Mouse (Mus musculus): ENCODE measurements at regions not wholly inside any gene's neighbourhood (a gene's known extent, or its start where the extent isn't known, plus 50 kb on each side); places are given as distances from the start of the nearest gene placed in this dataset.

DNA sequence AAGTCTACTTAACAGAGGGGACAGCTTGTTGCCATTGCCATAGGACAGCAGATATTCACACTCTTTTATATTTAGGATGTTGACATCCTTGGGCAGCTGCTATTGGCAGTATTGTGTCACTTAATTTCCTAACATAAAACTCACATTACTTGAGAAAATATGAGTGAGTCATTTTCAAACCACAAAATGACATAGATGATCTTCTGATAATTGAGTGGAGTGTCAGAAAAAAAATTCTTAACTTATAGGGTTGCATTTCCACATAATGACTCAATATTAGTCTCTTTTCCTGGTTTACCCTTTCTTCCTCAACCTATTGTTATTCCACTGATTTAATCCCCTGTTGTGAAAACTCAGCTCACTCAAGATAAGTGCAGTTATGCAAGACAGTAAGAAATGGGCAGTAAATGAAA lies 2629.5 kb upstream of the Gm7489 start:
- Histone ChIP-seq H3K27me3 (replicated peaks; ENCODE audit: control insufficient read depth, insufficient read depth, low read length) (no peaks in the 10 kb centered on the region), H3K36me3 (ENCODE audit: control insufficient read depth, insufficient read depth, low read length) (no peaks in the 10 kb centered on the region), H3K9ac (ENCODE audit: low read depth, low read length) (no peak overlapping the region), H3K27ac (ENCODE audit: low read depth, low read length) (no peak overlapping the region), H3K4me1 (replicated peaks; ENCODE audit: control insufficient read depth, insufficient read depth, low read length) (no peaks in the 10 kb centered on the region), H3K9me3 (ENCODE audit: control insufficient read depth, low read length) (no peaks in the 10 kb centered on the region), H3K4me3 (ENCODE audit: low read depth, low read length) (no peak overlapping the region), H3K4me2 (no peak overlapping the region)
- DNase-seq (ENCODE audit: low spot score): no peak
- ATAC-seq (replicated peaks; ENCODE audit: low FRiP score): no peak

DNA sequence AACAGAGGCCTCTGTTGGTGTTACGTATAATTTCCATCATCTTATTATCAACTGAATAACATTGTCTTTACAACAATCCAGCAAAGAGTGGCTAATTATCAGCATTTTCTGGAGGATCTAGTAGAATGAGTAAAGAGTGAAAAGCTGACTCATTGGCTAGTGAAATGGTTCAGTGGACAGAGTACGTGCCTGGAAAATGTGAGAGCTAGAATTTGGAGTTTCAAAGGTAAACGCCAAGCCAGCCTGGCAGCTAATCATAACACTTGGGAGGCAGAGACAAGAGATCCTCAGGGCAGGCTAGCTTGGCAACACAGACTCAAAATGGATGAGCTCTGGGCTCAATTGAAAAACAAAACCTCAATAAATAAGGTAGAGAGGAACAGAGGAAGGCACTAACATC lies 2628.0 kb upstream of the Gm7489 start:
- Histone ChIP-seq H3K27me3 (replicated peaks; ENCODE audit: control insufficient read depth, insufficient read depth, low read length) (no peaks in the 10 kb centered on the region), H3K9me3 (ENCODE audit: control insufficient read depth, low read length) (no peaks in the 10 kb centered on the region), H3K4me3 (ENCODE audit: low read depth, low read length) (no peak overlapping the region), H3K9ac (ENCODE audit: low read depth, low read length) (no peak overlapping the region), H3K36me3 (ENCODE audit: control insufficient read depth, insufficient read depth, low read length) (no peaks in the 10 kb centered on the region), H3K4me2 (no peak overlapping the region), H3K27ac (ENCODE audit: low read depth, low read length) (no peak overlapping the region), H3K4me1 (replicated peaks; ENCODE audit: control insufficient read depth, insufficient read depth, low read length) (no peaks in the 10 kb centered on the region)
- ATAC-seq (replicated peaks; ENCODE audit: low FRiP score) (no peak), DNase-seq (ENCODE audit: low spot score) (no peak)
- 76% methylated on average over 3 of the region's 3 CpGs for WGBS

DNA sequence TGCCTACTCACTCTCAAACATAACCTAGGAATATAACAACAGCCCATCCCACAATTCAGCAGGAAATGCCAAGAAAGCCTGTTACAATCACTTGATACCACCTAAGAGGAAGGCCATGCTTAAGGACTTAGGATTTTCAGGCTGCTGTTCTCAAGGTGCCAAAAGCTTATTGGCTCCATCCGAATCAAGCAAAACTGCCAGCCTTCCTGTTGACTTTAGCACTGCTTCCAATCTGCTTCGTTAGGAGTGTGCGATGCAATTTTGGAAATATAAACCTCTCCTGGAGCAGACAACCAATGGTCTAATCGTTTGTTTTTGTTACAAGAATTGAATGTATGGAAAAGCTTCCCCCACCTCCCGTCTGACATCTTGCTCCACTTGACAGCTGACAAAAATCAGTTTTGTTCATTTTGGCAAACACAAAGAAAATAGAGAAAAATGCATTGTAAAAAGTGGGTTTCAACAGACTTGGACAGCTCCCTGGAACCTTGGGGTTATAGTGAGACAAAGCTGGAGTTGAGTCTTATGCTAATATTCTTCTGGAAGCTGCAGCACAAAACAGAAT lies 2620.0 kb upstream of the Gm7489 start:
- 68% methylated on average over 5 of the region's 5 CpGs for WGBS
- H3K9me3 ChIP-seq (ENCODE audit: control insufficient read depth, low read length): no peaks in the 10 kb centered on the region
- DNase-seq (ENCODE audit: low spot score): no peak
- no peak overlapping the region for H3K4me3 ChIP-seq (ENCODE audit: low read depth, low read length)
- no peak overlapping the region for H3K4me2 ChIP-seq
- H3K27ac ChIP-seq (ENCODE audit: low read depth, low read length): no peak overlapping the region
- no peaks in the 10 kb centered on the region for H3K27me3 ChIP-seq (replicated peaks; ENCODE audit: control insufficient read depth, insufficient read depth, low read length)
- H3K36me3 ChIP-seq (ENCODE audit: control insufficient read depth, insufficient read depth, low read length): no peaks in the 10 kb centered on the region
- H3K9ac ChIP-seq (ENCODE audit: low read depth, low read length): no peak overlapping the region
- H3K4me1 ChIP-seq (replicated peaks; ENCODE audit: control insufficient read depth, insufficient read depth, low read length): no peaks in the 10 kb centered on the region
- no peak for ATAC-seq (replicated peaks; ENCODE audit: low FRiP score)

DNA sequence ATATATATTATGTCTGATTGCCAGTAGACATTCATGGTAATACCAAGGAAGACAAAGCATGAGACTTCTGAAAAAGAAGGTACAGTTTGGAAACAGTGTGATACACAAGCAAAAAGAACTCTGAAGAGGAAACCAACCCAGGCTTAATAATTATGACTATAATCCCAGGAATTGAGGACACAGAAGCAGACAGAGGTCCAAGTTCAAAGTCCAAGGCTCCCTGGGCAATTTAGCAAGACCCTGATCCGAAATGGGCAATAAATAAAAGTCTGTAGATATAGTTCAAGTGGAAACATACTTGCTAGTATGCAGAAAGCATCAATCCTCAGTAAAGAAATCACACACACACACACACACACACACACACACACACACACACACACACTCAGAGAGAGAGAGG lies 2618.7 kb upstream of the Gm7489 start:
- 35% methylated on average over 1 of the region's 1 CpGs for WGBS
- H3K36me3 ChIP-seq (ENCODE audit: control insufficient read depth, insufficient read depth, low read length): no peaks in the 10 kb centered on the region
- H3K4me3 ChIP-seq (ENCODE audit: low read depth, low read length): no peak overlapping the region
- no peak overlapping the region for H3K27ac ChIP-seq (ENCODE audit: low read depth, low read length)
- H3K27me3 ChIP-seq (replicated peaks; ENCODE audit: control insufficient read depth, insufficient read depth, low read length): no peaks in the 10 kb centered on the region
- H3K4me2 ChIP-seq: no peak overlapping the region
- H3K4me1 ChIP-seq (replicated peaks; ENCODE audit: control insufficient read depth, insufficient read depth, low read length): no peaks in the 10 kb centered on the region
- no peak for ATAC-seq (replicated peaks; ENCODE audit: low FRiP score)
- no peak for DNase-seq (ENCODE audit: low spot score)
- no peak overlapping the region for H3K9ac ChIP-seq (ENCODE audit: low read depth, low read length)
- no peaks in the 10 kb centered on the region for H3K9me3 ChIP-seq (ENCODE audit: control insufficient read depth, low read length)

DNA sequence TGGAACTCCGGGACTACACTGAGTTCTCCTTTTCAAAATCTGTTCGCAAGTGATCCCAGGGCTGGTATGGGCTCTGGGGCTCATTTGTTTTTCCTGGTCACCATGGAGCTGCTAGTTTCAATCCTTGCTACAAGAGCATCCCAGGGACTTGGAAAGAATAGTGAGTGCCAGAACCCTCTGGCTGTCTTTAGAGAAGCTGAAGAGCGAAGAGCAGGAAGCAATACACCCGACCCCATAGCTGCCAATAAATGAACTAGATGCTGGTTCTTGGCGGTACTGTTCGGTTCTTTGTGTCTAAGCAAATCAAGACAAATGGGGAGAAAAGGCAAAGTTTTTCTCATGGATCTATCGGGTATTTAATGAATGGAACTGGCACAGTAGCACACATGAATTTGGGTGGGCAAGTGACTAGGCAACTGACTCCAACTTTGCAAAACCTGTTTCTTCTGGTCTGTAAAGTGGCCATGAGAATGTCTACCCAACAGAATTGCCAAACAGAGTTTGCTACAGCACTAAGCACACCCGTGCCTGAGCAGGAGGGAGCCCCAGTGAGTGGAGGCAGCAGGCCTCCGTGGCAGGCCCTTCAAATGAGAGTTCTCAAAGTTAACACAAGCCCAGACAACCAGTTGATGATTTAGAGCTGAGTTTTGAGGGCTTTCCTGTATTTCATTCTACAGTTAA lies 2612.9 kb upstream of the Gm7489 start:
- DNase-seq (ENCODE audit: low spot score): no peak
- Histone ChIP-seq H3K9ac (ENCODE audit: low read depth, low read length) (no peak overlapping the region), H3K4me1 (replicated peaks; ENCODE audit: control insufficient read depth, insufficient read depth, low read length) (no peaks in the 10 kb centered on the region), H3K36me3 (ENCODE audit: control insufficient read depth, insufficient read depth, low read length) (no peaks in the 10 kb centered on the region), H3K9me3 (ENCODE audit: control insufficient read depth, low read length) (no peaks in the 10 kb centered on the region), H3K4me3 (ENCODE audit: low read depth, low read length) (no peak overlapping the region), H3K27ac (ENCODE audit: low read depth, low read length) (no peak overlapping the region), H3K4me2 (no peak overlapping the region), H3K27me3 (replicated peaks; ENCODE audit: control insufficient read depth, insufficient read depth, low read length) (no peaks in the 10 kb centered on the region)
- no peak for ATAC-seq (replicated peaks; ENCODE audit: low FRiP score)
- 85% methylated on average over 9 of the region's 9 CpGs for WGBS

DNA sequence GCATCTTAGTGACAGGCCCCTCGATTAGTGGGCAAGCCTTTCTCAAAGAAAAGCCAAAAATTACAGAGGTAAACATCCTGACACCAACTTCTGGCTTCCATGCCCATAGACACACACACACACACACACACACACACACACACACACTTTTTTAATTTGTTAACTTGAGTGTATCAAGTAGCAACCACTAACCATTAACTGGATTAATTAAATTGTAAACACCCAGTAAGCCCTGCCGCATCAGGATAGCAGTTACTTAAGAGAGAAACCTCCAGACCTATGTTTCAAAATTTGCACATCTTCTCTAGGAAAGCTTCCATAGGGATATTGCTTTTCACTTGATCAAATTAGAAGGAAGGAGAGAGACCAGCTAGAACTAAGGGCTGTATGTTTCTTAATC lies 2599.4 kb upstream of the Gm7489 start:
- no peaks in the 10 kb centered on the region for H3K9me3 ChIP-seq (ENCODE audit: control insufficient read depth, low read length)
- H3K4me3 ChIP-seq (ENCODE audit: low read depth, low read length): no peak overlapping the region
- 85% methylated on average over 2 of the region's 2 CpGs for WGBS
- H3K4me2 ChIP-seq: no peak overlapping the region
- no peaks in the 10 kb centered on the region for H3K27me3 ChIP-seq (replicated peaks; ENCODE audit: control insufficient read depth, insufficient read depth, low read length)
- no peaks in the 10 kb centered on the region for H3K4me1 ChIP-seq (replicated peaks; ENCODE audit: control insufficient read depth, insufficient read depth, low read length)
- no peak overlapping the region for H3K9ac ChIP-seq (ENCODE audit: low read depth, low read length)
- H3K36me3 ChIP-seq (ENCODE audit: control insufficient read depth, insufficient read depth, low read length): no peaks in the 10 kb centered on the region
- H3K27ac ChIP-seq (ENCODE audit: low read depth, low read length): no peak overlapping the region
- DNase-seq (ENCODE audit: low spot score) (no peak), ATAC-seq (replicated peaks; ENCODE audit: low FRiP score) (no peak)

DNA sequence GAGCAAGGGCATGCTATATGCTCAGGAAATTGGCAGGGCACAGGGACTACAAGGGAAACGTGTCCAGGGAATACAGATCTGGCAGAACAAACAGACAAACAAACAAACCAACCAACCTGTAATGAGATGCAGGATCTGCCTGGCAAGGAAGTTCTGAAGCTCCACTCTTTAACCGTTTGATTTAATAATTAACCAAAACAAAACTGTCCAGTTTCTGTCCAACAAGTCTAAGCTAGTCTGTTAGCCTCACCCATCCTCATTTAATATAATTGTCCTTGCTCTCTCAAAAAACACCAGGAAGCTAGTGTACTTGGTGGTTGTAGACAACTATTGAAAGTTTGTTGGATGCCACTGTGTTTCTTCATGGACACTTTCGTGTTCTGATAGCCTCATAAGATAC lies 2598.4 kb upstream of the Gm7489 start:
- no peak overlapping the region for H3K4me3 ChIP-seq (ENCODE audit: low read depth, low read length)
- H3K36me3 ChIP-seq (ENCODE audit: control insufficient read depth, insufficient read depth, low read length): no peaks in the 10 kb centered on the region
- no peak overlapping the region for H3K4me2 ChIP-seq
- H3K9me3 ChIP-seq (ENCODE audit: control insufficient read depth, low read length): no peaks in the 10 kb centered on the region
- no peak overlapping the region for H3K27ac ChIP-seq (ENCODE audit: low read depth, low read length)
- H3K9ac ChIP-seq (ENCODE audit: low read depth, low read length): no peak overlapping the region
- H3K4me1 ChIP-seq (replicated peaks; ENCODE audit: control insufficient read depth, insufficient read depth, low read length): no peaks in the 10 kb centered on the region
- DNase-seq (ENCODE audit: low spot score): no peak
- no peaks in the 10 kb centered on the region for H3K27me3 ChIP-seq (replicated peaks; ENCODE audit: control insufficient read depth, insufficient read depth, low read length)
- no peak for ATAC-seq (replicated peaks; ENCODE audit: low FRiP score)
- WGBS: 77% methylated on average over 3 of the region's 3 CpGs

DNA sequence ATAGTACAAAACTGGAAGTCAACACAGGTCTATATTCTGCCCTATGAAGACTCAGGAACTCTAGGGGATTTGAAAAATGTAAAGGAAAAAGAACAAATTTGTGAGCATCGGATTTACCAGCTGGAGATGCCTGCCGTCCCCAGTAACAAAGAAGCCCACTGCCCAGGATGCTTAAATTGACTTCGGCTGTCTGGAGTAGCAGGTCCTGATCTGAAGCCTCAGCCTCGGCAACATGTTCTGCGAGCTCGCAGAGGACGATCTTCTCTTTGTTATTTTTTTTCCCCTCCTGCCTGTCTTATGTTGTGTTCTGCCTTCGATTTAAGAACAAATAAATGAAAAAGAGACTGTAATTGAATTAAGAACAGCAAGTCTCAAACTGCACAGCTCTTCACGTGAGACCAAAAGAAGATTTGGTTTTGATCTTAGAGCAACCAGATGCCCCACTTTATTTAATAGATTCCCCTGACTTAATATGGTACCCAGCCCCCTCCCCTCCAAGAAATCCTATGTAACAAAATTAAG lies 2595.7 kb upstream of the Gm7489 start:
- DNase-seq (ENCODE audit: low spot score) (no peak), ATAC-seq (replicated peaks; ENCODE audit: low FRiP score) (no peak)
- H3K27me3 ChIP-seq (replicated peaks; ENCODE audit: control insufficient read depth, insufficient read depth, low read length): no peaks in the 10 kb centered on the region
- H3K27ac ChIP-seq (ENCODE audit: low read depth, low read length): no peak overlapping the region
- no peak overlapping the region for H3K4me3 ChIP-seq (ENCODE audit: low read depth, low read length)
- no peak overlapping the region for H3K9ac ChIP-seq (ENCODE audit: low read depth, low read length)
- no peaks in the 10 kb centered on the region for H3K4me1 ChIP-seq (replicated peaks; ENCODE audit: control insufficient read depth, insufficient read depth, low read length)
- H3K4me2 ChIP-seq: no peak overlapping the region
- 71% methylated on average over 9 of the region's 9 CpGs for WGBS
- H3K36me3 ChIP-seq (ENCODE audit: control insufficient read depth, insufficient read depth, low read length): no peaks in the 10 kb centered on the region
- no peaks in the 10 kb centered on the region for H3K9me3 ChIP-seq (ENCODE audit: control insufficient read depth, low read length)

DNA sequence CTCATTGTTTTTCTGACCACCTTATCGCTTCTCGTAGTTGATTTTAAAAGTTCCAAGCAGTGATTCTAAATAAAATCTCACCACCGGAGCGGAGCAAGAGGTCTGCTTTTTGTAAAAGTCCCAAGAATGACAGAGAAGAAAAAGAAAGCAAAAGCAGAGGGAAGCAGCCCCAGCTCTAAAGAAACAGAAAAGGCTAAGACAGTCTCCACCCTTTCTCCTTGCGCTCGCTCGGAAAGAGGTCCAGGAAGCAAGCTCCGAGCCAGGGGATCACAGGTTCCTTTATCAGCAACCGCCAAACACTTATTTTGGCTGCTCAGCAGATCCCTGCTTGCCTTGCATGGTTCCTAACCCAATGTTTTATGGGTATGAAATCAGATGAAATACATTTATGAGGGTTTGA lies 2594.8 kb upstream of the Gm7489 start:
- no peak overlapping the region for H3K4me2 ChIP-seq

More for the DNA sequence above, 2594.8 kb upstream of the Gm7489 start:
- DNase-seq (ENCODE audit: low spot score) (no peak), ATAC-seq (replicated peaks; ENCODE audit: low FRiP score) (no peak)
- no peaks in the 10 kb centered on the region for H3K36me3 ChIP-seq (ENCODE audit: control insufficient read depth, insufficient read depth, low read length)
- no peak overlapping the region for H3K27ac ChIP-seq (ENCODE audit: low read depth, low read length)
- no peak overlapping the region for H3K4me3 ChIP-seq (ENCODE audit: low read depth, low read length)
- WGBS: 58% methylated on average over 9 of the region's 9 CpGs
- H3K9me3 ChIP-seq (ENCODE audit: control insufficient read depth, low read length): no peaks in the 10 kb centered on the region
- no peaks in the 10 kb centered on the region for H3K4me1 ChIP-seq (replicated peaks; ENCODE audit: control insufficient read depth, insufficient read depth, low read length)
- no peaks in the 10 kb centered on the region for H3K27me3 ChIP-seq (replicated peaks; ENCODE audit: control insufficient read depth, insufficient read depth, low read length)
- no peak overlapping the region for H3K9ac ChIP-seq (ENCODE audit: low read depth, low read length)

Data from liver, embryonic 11.5 days (tissue).